Comparison of ENCODE assay signal across 14 mouse cellular contexts in the genomic region with DNA sequence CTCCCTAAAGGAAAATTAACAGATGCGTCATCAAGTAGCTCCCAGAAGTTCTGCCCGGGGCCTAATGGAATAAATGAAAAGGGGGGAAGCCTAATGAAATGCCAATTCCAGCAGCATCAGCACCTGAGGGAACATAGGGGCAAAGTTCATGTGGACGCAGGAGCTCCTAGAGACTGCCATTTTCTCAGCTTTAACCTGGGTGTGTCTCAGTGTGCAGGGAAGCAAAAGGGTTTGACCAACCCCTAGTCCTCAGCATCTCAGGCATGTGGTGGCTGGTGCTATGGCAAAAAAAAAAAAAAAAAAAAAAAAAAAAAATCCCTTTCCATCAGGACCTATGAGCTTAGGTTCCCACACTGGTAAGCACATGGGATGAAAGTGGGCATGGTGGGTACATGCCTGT.
"Had no signal": no experiment of that assay in that cellular context is flagged by ENCODE, and none has a peak within 500 bp of the region (broad histone marks: within the 10 kb centered on the region; RNA-seq: fewer than 3 reads in every experiment).

No protein-coding gene starts in this region.

- H3K9me3 ChIP-seq: kidney, embryonic 15.5 days; liver, embryonic 13.5 days; midbrain, embryonic 10.5 days; midbrain, embryonic 13.5 days; neural tube, embryonic 13.5 days had no signal

- H3K9ac ChIP-seq: kidney, embryonic 15.5 days; liver, embryonic 13.5 days; midbrain, embryonic 13.5 days; neural tube, embryonic 13.5 days had no signal

- H3K4me3 ChIP-seq: kidney, embryonic 15.5 days; left cerebral cortex, adult 2 months; liver, embryonic 13.5 days; midbrain, embryonic 10.5 days; midbrain, embryonic 13.5 days; myocyte; neural tube, embryonic 13.5 days had no signal

- H3K4me2 ChIP-seq: kidney, embryonic 15.5 days; liver, embryonic 13.5 days; midbrain, embryonic 13.5 days; neural tube, embryonic 13.5 days had no signal

- H3K27me3 ChIP-seq: liver, embryonic 13.5 days had no signal

- DNase-seq: kidney, postnatal 14 days; layer of hippocampus, postnatal 36 days; liver, embryonic 13.5 days; lung, adult 2 months; thymus, adult 18-20 months; thymus, postnatal 36 days had no signal

- ATAC-seq: midbrain, embryonic 13.5 days; midbrain, embryonic 16.5 days had no signal

- H3K36me3 ChIP-seq: kidney, embryonic 15.5 days; liver, embryonic 13.5 days; midbrain, embryonic 10.5 days; midbrain, embryonic 13.5 days; neural tube, embryonic 13.5 days had no signal

- H3K27ac ChIP-seq: kidney, embryonic 15.5 days; left cerebral cortex, adult 2 months; liver, embryonic 13.5 days; macrophage; midbrain, embryonic 10.5 days; neural tube, embryonic 13.5 days had no signal
